Mouse (Mus musculus) MEL (cell line): Measurements from ENCODE around the gene Gskip. TPM values are rescaled to one million over a fixed set of nuclear protein-coding genes. Genes with fewer than 3 reads are reported as not detected.

Experiments
- DNase-seq: peaks from one replicate; pipeline ENCODE4 v3.0.0; 2011; ENCODE audit warnings: low read depth, low spot score
- H3K27ac ChIP-seq: 2 replicates; pipeline ENCODE4 v1.5.1; 2012; ENCODE audit warnings: low read depth, mild to moderate bottlenecking, control low read depth, low read length, moderate library complexity; ENCODE audit not compliant: control insufficient read depth
- H3K27me3 ChIP-seq, 2 experiments: fragments of 150-350 bp in 1 of 2; sonication (generic) in 1 of 2; 2 replicates each; pipeline ENCODE4 v1.6.1; 2012; ENCODE audit warnings: low read length in 2 of 2, mild to moderate bottlenecking in 2 of 2, improper control_type of control experiment in 1 of 2, moderate library complexity in 1 of 2; ENCODE audit not compliant: insufficient read depth in 2 of 2, control insufficient read depth in 1 of 2
- H3K36me3 ChIP-seq, 2 experiments: 2 replicates each; pipeline ENCODE4 v1.6.1; 2012 to 2014; ENCODE audit warnings: low read length in 2 of 2, improper control_type of control experiment in 1 of 2, inconsistent platforms in 1 of 2, mild to moderate bottlenecking in 1 of 2; ENCODE audit not compliant: insufficient read depth in 2 of 2, control insufficient read depth in 1 of 2
- H3K4me1 ChIP-seq, 2 experiments: fragments of 150-350 bp in 1 of 2; sonication (generic) in 1 of 2; 2 replicates each; pipeline ENCODE4 v1.6.1; 2012; ENCODE audit warnings: low read length in 2 of 2, improper control_type of control experiment in 1 of 2, mild to moderate bottlenecking in 1 of 2; ENCODE audit not compliant: insufficient read depth in 2 of 2, control insufficient read depth in 1 of 2
- H3K4me3 ChIP-seq, 2 experiments: fragments of 150-350 bp in 1 of 2; sonication (generic) in 1 of 2; 2 replicates each; pipeline ENCODE4 v1.5.1; 2012; ENCODE audit warnings: low read depth in 2 of 2, low read length in 2 of 2, mild to moderate bottlenecking in 2 of 2, moderate library complexity in 2 of 2, control low read depth in 1 of 2, improper control_type of control experiment in 1 of 2; ENCODE audit not compliant: control insufficient read depth in 1 of 2, insufficient read depth in 1 of 2
- H3K79me2 ChIP-seq: 2 replicates; pipeline ENCODE4 v1.6.1; 2012; ENCODE audit warnings: mild to moderate bottlenecking, low read length, moderate library complexity; ENCODE audit not compliant: control insufficient read depth, poor library complexity, insufficient read depth
- H3K9ac ChIP-seq: 2 replicates; pipeline ENCODE4 v1.6.1; 2012; ENCODE audit warnings: low read depth, mild to moderate bottlenecking, control low read depth, low read length, moderate library complexity; ENCODE audit not compliant: control insufficient read depth, poor library complexity, severe bottlenecking
- H3K9me3 ChIP-seq: fragments of 150-350 bp; sonication (generic); replicated peaks from 2 replicates; pipeline ENCODE4 v1.6.1; 2012; ENCODE audit warnings: mild to moderate bottlenecking, low read length, improper control_type of control experiment, moderate library complexity; ENCODE audit not compliant: insufficient read depth
- CTCF ChIP-seq, 3 experiments: IDR thresholded peaks in 2 of 3; conservative IDR thresholded peaks in 1 of 3; 2 replicates each; pipeline ENCODE4 v1.5.1; 2011 to 2012; ENCODE audit warnings: low read length in 3 of 3, low read depth in 2 of 3, mild to moderate bottlenecking in 2 of 3, improper control_type of control experiment in 1 of 3, inconsistent platforms in 1 of 3, mixed read lengths in 1 of 3, moderate library complexity in 1 of 3; ENCODE audit not compliant: control insufficient read depth in 1 of 3, insufficient read depth in 1 of 3, poor library complexity in 1 of 3, severe bottlenecking in 1 of 3
- ELF1 ChIP-seq: IDR thresholded peaks from 2 replicates; pipeline ENCODE4 v1.6.1; 2014; ENCODE audit warnings: low read depth, mild to moderate bottlenecking, inconsistent platforms, low read length, improper control_type of control experiment, moderate library complexity
- EP300 ChIP-seq, 2 experiments: IDR thresholded peaks; 2 replicates each; pipeline ENCODE4 v1.6.1; 2011; ENCODE audit warnings: improper control_type of control experiment in 2 of 2, low read length in 2 of 2, low read depth in 1 of 2, mild to moderate bottlenecking in 1 of 2
- GATA1 ChIP-seq: IDR thresholded peaks from 2 replicates; pipeline ENCODE4 v1.6.1; 2011; ENCODE audit warnings: low read depth, low read length, improper control_type of control experiment
- MAFK ChIP-seq: IDR thresholded peaks from 2 replicates; pipeline ENCODE4 v1.6.1; 2011; ENCODE audit warnings: low read depth, mild to moderate bottlenecking, low read length, improper control_type of control experiment, borderline replicate concordance
- NELFE ChIP-seq: IDR thresholded peaks from 2 replicates; pipeline ENCODE4 v1.6.1; 2011; ENCODE audit warnings: low read depth, low read length, improper control_type of control experiment
- NRF1 ChIP-seq: IDR thresholded peaks from 2 replicates; pipeline ENCODE4 v1.6.1; 2014; ENCODE audit warnings: low read depth, mild to moderate bottlenecking, inconsistent platforms, low read length, improper control_type of control experiment, moderate library complexity; ENCODE audit not compliant: poor library complexity, insufficient read depth, severe bottlenecking
- POLR2A ChIP-seq, 2 experiments: IDR thresholded peaks; 2 replicates each; pipeline ENCODE4 v1.6.1; 2011 to 2012; ENCODE audit warnings: low read length in 2 of 2, mild to moderate bottlenecking in 2 of 2, control low read depth in 1 of 2, improper control_type of control experiment in 1 of 2, low read depth in 1 of 2, moderate library complexity in 1 of 2; ENCODE audit not compliant: control insufficient read depth in 1 of 2, insufficient read depth in 1 of 2, poor library complexity in 1 of 2
- POLR2AphosphoS5 ChIP-seq: IDR thresholded peaks from 2 replicates; pipeline ENCODE4 v1.6.1; 2012; ENCODE audit warnings: low read depth, borderline replicate concordance, mild to moderate bottlenecking, inconsistent platforms, low read length, moderate library complexity, mixed read lengths
- RAD21 ChIP-seq: IDR thresholded peaks from 2 replicates; pipeline ENCODE4 v1.6.1; 2011; ENCODE audit warnings: mild to moderate bottlenecking, low read depth, low read length, improper control_type of control experiment
- SIN3A ChIP-seq: IDR thresholded peaks from 2 replicates; pipeline ENCODE4 v1.6.1; 2012; ENCODE audit warnings: low read length, improper control_type of control experiment, inconsistent platforms
- SMC3 ChIP-seq: IDR thresholded peaks from 2 replicates; pipeline ENCODE4 v1.6.1; 2011; ENCODE audit warnings: low read depth, low read length, improper control_type of control experiment
- TAL1 ChIP-seq: IDR thresholded peaks from 2 replicates; pipeline ENCODE4 v1.6.1; 2012; ENCODE audit warnings: mild to moderate bottlenecking, inconsistent platforms, low read length, moderate library complexity, mixed read lengths
- TBP ChIP-seq: IDR thresholded peaks from 2 replicates; pipeline ENCODE4 v1.8.0; 2011; ENCODE audit warnings: low read depth, low read length, improper control_type of control experiment
- ZC3H11A ChIP-seq: IDR thresholded peaks from 2 replicates; pipeline ENCODE4 v1.6.1; 2012; ENCODE audit warnings: low read depth, mild to moderate bottlenecking, inconsistent platforms, low read length, improper control_type of control experiment
- ZNF384 ChIP-seq: IDR thresholded peaks from 2 replicates; pipeline ENCODE4 v1.6.1; 2012; ENCODE audit warnings: low read depth, mild to moderate bottlenecking, inconsistent platforms, low read length, improper control_type of control experiment
- polyA plus RNA-seq, 2 experiments: library from polyadenylated mRNA; stranded (reverse) in 1 of 2; unstranded in 1 of 2; fragments of >175 nt in 1 of 2; fragments of >200 nt in 1 of 2; gene quantifications; 2 replicates each; pipeline versions ENCODE4 v1.2.1 to v1.2.4; 2012; ENCODE audit warnings: low replicate concordance in 2 of 2, low read depth in 1 of 2; ENCODE audit not compliant: insufficient read length in 2 of 2, insufficient read depth in 1 of 2, missing spikeins in 1 of 2
- total RNA-seq: library from RNA; depleted of rRNA; stranded (reverse); fragments of 300-350 nt; gene quantifications from 2 replicates; pipeline ENCODE4 v1.2.3, GENCODE M21; 2012

Gene Gskip
- total and polyA plus RNA-seq, 3 experiments = 12.6 to 13.9 TPM; not detected in 1

DNA sequence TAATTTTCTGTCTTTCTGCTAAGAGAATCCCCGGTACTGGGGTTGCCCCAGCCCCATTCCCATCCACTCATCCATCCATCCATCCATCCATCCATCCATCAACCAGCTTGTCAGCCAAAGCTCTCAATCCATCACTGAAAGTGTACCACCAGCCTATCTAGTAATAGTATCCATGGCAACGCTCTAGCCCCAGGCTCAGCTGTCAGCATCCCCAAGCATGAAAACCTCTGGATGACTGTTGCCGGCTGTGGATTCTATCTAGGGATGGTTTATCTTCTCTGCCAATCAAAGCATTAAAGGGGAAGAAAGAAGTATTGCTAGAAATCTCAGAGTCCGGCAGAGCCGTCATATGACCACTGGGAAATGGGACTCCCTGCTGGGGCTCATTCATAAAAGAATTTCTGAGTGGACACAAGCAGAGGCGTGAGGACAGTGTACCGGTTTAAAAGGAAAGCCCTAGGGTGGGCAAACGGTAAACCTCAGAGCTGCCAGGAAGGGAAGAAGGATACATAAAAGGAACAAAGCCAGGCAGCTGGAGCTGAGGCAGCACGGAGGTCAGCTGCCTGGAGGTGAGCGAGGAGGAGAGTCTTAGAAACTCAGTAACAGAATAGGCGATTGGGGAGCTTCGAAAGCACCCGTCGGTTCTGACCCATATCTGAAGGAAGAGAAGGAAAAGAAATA is 37.0 kb downstream of the Gskip start:
- no peaks in the 10 kb centered on the region for H3K27me3 ChIP-seq
- no peak overlapping the region for H3K27ac ChIP-seq
- H3K4me3 ChIP-seq = no peak overlapping the region
- peaks cover 21 to 43% of the 10 kb centered on the region in 2 experiments for H3K4me1 ChIP-seq
- peaks cover 0 to 30% of the 10 kb centered on the region in 2 experiments; a peak in 2 of 4 replicates for H3K36me3 ChIP-seq
- DNase-seq = no peak
- H3K79me2 ChIP-seq = no peaks in the 10 kb centered on the region
- TF ChIP-seq CTCF (IDR thresholded peaks at IDR 0.05 in 2 of 3, conservative IDR thresholded peaks at IDR 0.05 in 1 of 3; ENCODE audit: control insufficient read depth in 1 of 3, insufficient read depth in 1 of 3, low read depth in 2 of 3, low read length in 3 of 3, poor library complexity in 1 of 3, severe bottlenecking in 1 of 3) = no peak
- no peak for TF ChIP-seq MAFK
- TF ChIP-seq ELF1 = no peak
- TF ChIP-seq POLR2AphosphoS5 = no peak
- no peak for TF ChIP-seq EP300 (IDR thresholded peaks at IDR 0.05; ENCODE audit: low read depth in 1 of 2, low read length in 2 of 2)
- TF ChIP-seq RAD21 = no peak
- no peak overlapping the region for H3K9ac ChIP-seq
- no peaks in the 10 kb centered on the region for H3K9me3 ChIP-seq

GRCm38 (mm10) chr12:105722657-105723056 is 38.0 kb downstream of the Gskip start:
- H3K27ac ChIP-seq = no peak overlapping the region
- H3K4me1 ChIP-seq = peaks cover 26 to 51% of the 10 kb centered on the region in 2 experiments
- no peak overlapping the region for H3K9ac ChIP-seq
- peak; percentile 85 for DNase-seq
- peaks cover 0 to 36% of the 10 kb centered on the region in 2 experiments; a peak in 2 of 4 replicates for H3K36me3 ChIP-seq
- TF ChIP-seq TAL1 (no peak), TBP (no peak), POLR2A (IDR thresholded peaks at IDR 0.05; ENCODE audit: control insufficient read depth in 1 of 2, insufficient read depth in 1 of 2, low read depth in 1 of 2, low read length in 2 of 2, poor library complexity in 1 of 2) (no peak), NELFE (no peak), GATA1 (no peak), SIN3A (no peak), RAD21 (peak; percentile 83), SMC3 (peak; percentile 72), ZC3H11A (peak; percentile 55), NRF1 (no peak), CTCF (IDR thresholded peaks at IDR 0.05 in 2 of 3, conservative IDR thresholded peaks at IDR 0.05 in 1 of 3; ENCODE audit: control insufficient read depth in 1 of 3, insufficient read depth in 1 of 3, low read depth in 2 of 3, low read length in 3 of 3, poor library complexity in 1 of 3, severe bottlenecking in 1 of 3) (peak; percentile 25 to 86 (median 85); a peak in 5 of 6 replicates), ZNF384 (peak; percentile 79), EP300 (IDR thresholded peaks at IDR 0.05; ENCODE audit: low read depth in 1 of 2, low read length in 2 of 2) (no peak)
- no peak overlapping the region for H3K4me3 ChIP-seq
- no peaks in the 10 kb centered on the region for H3K9me3 ChIP-seq
- no peaks in the 10 kb centered on the region for H3K27me3 ChIP-seq
- no peaks in the 10 kb centered on the region for H3K79me2 ChIP-seq
